Mouse (Mus musculus): ENCODE data around the gene Cfap73. TPM values are rescaled to one million over a fixed set of nuclear protein-coding genes. Genes with fewer than 3 reads are reported as not detected.

Gene Cfap73
- total RNA-seq, 4 experiments from 2014 or later: 0.32 to 0.63 (median 0.46) TPM; not detected in 1

- peak; percentile 100 for DNase-seq
These were observed 21.0 kb downstream of the Cfap73 start for GRCm38 (mm10) chr5:120612822-120613604.

GRCm38 (mm10) chr5:120612442-120612821 lies 21.6 kb downstream of the Cfap73 start, which contains the start of the genes Rita1 and Ddx54:
Gene Rita1, minus strand, starts transcription at chr5:120612589.
Gene Ddx54, plus strand, starts transcription at chr5:120612739.
- peak; percentile 95 for DNase-seq

DNA sequence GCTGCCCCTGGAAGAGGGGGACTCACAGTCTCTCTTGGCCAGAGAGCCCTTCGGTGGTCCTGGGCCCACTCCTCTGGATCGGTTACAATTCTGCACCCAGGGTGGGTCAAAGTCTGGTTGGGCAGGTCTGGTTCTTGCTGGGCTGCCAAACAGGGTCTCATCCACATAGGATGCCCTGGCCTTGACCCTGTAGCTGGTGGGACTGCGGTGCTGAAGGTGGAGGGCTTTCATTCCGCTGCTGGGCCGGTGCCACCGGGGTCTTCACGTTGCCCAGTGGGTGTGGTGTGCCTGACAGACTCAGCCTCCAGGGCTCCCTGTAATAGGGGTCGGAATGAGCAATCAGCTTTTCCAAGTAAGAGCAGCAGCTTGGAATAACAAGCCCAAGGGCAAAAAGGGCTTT lies 22.6 kb downstream of the Cfap73 start:
- no peak for DNase-seq

DNA sequence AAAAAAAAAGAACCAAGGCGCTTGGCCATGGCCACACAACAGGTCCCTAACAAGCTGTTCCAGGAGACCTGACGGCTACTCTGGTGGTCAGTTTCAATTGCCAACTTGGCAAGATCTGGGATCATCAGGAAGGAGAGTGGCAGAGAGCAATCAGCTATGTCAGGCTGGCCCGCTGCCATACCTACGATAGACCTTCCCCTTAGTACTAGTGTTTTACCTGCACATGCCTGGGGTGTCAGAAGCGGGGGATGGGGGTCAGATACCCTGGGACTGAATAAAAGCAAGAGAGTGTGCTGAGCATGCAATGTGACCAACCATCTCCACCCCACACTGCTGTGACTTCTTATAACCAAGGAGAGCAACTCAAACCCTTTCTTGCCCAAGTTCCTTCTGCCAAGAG lies 23.1 kb downstream of the Cfap73 start:
- DNase-seq: no peak

- no peak for DNase-seq
These were observed 24.7 kb downstream of the Cfap73 start for GRCm38 (mm10) chr5:120609246-120609775.

DNA sequence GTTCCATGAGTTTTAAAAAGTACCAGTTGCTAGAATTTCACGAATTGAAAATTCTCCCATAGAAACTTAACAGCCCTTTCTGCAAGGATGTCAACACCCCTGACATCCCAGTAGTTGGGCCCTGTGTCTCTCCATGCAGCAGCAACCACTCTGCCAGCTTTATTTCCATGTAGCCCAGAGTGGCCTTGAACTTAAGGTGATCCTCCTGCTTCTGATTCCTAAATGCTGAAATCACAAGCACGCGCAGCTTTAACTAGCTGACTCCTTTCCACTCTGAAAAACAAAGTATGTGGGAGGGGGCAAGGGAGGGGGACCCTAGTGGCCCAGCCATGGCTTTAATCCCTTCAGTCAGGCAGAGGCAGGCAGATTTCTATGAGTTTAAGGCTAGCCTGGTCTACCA lies 26.7 kb downstream of the Cfap73 start:
- no peak for DNase-seq

DNA sequence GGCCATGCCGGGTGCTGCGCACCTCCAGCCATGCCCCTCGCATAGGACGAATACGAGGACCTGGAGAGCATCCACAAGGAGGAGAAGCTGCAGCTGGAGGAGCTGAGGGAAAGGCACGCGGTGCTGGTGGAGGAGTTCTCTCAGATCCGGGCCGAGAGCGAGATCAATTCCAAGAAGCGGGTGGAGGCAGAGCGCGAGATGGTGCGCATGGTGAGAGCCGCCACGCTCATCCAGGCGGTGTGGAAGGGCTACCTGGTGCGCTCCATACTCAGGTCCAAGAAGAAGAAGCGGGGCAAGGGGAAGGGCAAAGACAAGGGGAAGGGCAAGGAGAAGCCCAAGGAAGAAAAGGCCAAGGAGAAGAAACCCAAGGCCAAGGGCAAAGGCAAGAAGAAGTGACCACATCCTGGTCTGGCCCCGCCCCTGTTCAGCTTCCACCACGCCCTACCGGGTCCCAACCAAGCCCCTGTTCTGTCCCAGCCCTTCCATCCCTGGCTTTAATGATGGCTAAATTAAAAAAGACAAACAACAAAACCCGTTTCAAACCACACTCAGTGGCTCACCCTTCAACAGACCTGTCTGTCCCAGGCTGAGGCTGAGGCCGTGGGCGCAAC lies 27.3 kb downstream of the Cfap73 start:
- DNase-seq: no peak

GRCm38 (mm10) chr5:120605688-120606087 lies 28.3 kb downstream of the Cfap73 start:
- peak; percentile 80 for DNase-seq

DNA sequence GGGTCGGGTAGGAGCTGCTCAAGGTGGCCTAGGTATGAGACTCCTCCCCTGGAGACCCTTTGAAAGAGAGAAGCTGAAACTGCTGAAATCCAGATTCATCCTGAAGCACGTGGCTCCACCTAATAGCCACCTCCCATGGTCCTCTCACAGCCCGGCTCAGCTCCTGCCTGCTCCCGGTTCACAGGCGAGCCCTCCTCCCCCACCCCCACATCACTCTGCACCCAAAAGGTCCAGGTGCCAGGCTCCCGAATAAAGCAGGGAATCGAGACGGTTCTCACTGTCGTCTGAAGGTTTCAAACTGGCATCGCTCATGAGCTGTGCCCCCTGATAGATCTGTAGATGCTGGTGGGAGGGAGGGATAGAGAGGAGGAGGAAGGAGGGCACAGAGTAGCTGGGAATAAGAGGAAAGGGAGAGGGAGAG lies 28.8 kb downstream of the Cfap73 start:
- DNase-seq: no peak

- DNase-seq: no peak
These were observed 29.2 kb downstream of the Cfap73 start for GRCm38 (mm10) chr5:120604839-120605238.

GRCm38 (mm10) chr5:120603515-120603914 lies 30.5 kb downstream of the Cfap73 start:
- DNase-seq: no peak

DNA sequence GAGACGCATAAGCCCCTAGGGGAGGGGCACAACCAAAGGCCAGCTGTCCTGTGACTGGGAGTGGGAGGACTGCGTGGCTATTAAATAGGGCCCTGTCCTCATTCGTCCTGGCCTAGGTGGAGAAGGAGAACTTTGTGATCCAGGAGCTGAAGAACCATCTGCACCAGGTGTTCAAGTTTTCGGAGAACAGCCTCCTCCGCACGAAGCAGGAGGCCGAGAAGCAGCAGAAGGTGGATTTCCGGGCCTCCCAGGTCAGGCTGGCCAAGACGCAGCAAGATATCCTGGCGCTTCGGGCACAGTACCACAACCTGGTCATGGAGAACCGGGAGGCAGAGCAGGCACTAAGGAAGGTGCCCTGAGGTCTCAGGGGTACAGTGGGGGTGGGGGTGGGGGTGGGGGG lies 31.8 kb downstream of the Cfap73 start:
- no peak for DNase-seq

DNA sequence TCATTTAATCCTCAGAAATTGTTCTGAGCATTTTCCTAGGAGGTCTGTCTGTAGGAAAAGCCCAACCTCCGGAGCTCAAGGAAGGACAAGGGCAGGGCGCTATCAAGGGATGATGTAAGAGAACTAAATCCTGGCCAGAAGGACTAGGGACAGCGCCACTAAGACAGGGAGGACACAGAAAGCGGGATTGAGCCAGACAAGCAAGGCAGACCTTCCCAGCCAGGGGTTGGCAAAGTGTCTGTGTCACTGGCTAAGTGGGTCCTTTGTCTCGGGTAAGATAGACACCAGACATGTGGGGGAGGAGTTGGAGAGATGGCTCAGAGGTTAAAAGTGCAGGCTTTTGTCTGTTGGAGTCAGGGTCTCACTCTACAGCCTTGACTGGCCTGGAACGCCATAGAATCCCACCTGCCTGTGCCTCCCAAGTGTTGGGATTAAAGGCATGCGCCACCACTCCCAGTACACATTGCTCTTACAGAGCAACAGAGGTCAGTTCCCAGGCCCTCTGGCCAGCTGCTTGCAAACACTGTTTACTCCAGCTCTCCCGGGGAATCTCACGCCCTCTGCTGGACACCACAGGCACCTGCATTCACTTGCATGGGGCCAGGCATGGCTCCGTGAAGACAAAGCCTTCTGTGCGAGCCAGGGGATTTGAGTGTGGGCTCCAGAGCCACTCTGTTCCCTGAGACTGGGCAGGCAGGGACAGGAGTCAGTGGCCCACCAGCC lies 32.9 kb downstream of the Cfap73 start:
- DNase-seq: no peak

- DNase-seq: no peak
These were observed 34.4 kb downstream of the Cfap73 start for GRCm38 (mm10) chr5:120599625-120600024.

- DNase-seq: no peak
These were observed 39.5 kb downstream of the Cfap73 start for GRCm38 (mm10) chr5:120594485-120594884.

DNA sequence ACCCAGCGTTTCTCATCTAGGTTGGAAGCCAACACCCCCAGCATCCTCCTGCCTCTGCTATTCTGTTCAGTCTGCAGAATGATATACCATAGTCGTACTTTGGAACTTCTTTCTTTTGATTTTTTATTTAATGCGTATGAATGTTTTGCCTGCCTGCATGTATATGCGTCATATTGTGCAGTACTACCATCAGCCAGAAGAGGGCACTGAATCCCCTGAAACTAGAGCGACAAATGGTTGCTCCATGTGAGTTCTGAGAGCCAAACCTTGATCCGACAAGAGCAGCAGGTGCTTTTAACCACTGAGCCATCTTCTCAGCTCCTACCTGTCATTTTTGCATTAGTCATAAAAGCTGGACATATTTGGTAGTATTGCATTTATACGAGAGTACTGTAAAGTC lies 41.9 kb downstream of the Cfap73 start:
- DNase-seq: no peak

DNA sequence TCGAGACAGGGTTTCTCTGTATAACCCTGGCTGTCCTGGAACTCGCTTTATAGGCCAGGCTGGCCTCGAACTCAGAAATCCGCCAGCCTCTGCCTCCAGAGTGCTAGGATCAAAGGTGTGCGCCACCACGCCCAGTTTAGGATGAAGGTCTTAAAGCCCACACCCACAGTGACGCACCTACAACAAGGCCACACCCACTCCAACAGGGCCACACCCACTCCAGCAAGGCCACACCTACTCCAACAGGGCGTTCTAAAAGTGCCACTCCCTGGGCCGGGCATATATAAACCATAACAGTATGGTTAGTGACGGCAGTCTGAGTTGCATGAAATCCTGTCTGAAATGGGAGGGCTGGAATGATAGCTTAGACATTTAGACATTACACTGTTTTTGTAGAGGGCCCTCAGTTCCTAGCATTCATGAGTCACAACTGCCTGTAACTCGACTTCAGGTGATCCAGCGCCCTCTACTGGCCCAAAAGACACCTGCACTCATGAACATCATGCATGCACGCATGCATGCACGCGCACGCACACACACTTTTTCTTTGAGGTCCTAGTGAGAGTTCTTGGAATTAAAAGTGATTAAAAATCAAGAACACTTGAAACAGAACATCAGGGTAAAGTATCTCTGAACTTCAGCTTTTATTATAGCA lies 43.6 kb downstream of the Cfap73 start:
- no peak for DNase-seq

- DNase-seq: peak; percentile 99
These were observed 45.4 kb downstream of the Cfap73 start, which contains the start of the genes Tpcn1 and Iqcd for GRCm38 (mm10) chr5:120588569-120589094. Gene Tpcn1, minus strand, starts transcription at chr5:120588673. Gene Iqcd, plus strand, starts transcription at chr5:120589016.

DNA sequence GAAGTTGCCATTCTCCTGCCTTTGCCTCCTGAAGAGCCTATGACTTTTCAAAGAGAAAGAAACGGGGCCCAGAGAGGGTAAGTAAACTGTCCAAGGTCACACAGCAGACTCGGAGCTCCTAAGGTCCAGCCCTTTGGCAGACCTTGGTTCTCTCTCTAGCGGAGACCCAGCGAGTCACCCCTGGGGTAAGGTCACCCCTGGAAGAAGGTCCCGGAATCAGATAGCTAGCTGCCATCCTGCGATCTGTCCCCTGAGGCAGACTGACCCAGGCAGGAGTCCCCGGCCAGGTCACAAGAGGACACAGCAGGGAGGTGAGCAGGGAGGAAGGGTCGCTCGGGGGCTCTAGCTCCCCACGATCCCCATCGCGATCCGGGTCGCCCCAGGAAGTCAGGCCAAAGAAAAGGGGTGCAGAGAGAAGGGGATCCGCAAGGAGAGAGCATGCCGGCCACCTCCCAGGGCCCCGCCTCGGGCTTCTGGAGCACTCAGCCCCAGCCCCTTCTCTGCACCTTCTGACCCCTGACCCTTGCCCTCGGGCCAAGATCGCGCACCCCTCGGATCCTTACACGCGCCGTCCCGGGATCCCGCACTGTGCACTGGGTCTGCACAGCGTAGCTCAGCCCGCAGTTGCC lies 46.0 kb downstream of the Cfap73 start:
- no peak for DNase-seq

- DNase-seq: no peak
These were observed 46.5 kb downstream of the Cfap73 start for GRCm38 (mm10) chr5:120587616-120587926.

DNA sequence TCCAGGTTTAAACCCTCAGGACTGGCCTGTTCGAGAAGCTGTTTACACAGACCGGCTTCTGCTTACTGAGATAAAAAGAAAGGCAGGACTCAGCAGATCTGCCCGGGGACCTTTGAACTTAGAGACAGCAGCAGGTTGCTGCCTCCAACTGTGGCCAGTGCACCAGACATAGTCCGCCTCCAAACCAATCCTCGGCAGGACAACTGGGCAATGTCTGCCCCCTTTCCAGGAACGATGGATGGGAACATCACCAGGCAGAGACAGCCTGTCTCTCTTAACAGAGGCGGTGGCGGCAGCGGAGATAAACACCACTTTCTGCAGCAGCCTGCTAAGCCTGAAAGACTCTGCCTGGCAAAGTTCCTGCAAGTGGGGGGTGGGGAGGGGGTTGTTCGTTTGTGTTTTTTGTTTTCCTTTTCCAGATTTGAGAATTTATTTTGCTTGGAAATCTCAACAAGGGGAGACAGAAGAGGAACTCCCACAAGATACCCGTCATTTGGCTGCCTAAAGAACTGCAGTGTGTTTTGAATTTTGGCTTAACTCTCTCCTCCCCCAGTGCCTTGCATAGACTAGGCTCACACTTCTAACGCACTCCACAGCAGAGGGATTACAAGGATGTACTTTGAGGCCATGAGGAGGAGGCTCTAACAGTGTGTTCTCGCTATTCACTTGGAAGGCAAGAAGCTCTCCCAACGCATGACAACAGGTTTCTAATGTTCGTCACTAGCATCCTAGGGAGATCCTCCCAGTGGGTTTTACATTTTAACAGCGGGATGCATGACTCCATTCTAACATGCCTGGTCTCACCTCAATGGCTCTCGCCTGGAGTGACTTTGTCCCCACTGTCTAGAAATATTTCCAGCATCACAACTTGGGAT lies 47.1 kb downstream of the Cfap73 start:
- DNase-seq: no peak

Data from adrenal gland, adult 8-10 months (tissue).